Mouse (Mus musculus): ENCODE measurements around the gene Hadha.
A peak's percentile ranks its signal among the peaks of the same experiment; 100 is the strongest.

The Hadha gene

GRCm38 (mm10) chr5:30153222-30153621 is 1.7 kb downstream of the Hadha start:
- no peak for DNase-seq (ENCODE audit: low read depth)

- no peak for DNase-seq (ENCODE audit: low read depth)
Measured at GRCm38 (mm10) chr5:30152413-30152812, 2.5 kb downstream of the Hadha start.

- DNase-seq (ENCODE audit: low read depth), result peak; percentile 63
Measured at GRCm38 (mm10) chr5:30152007-30152406, 3.0 kb downstream of the Hadha start.

- no peak for DNase-seq (ENCODE audit: low read depth)
Measured at GRCm38 (mm10) chr5:30148133-30148920, 6.6 kb downstream of the Hadha start.

GRCm38 (mm10) chr5:30146526-30146925 is 8.4 kb downstream of the Hadha start:
- DNase-seq (ENCODE audit: low read depth), result peak; percentile 6

- DNase-seq (ENCODE audit: low read depth), result no peak
Measured at GRCm38 (mm10) chr5:30138193-30138592, 16.8 kb downstream of the Hadha start.

GRCm38 (mm10) chr5:30137271-30137670 is 17.7 kb downstream of the Hadha start:
- no peak for DNase-seq (ENCODE audit: low read depth)

GRCm38 (mm10) chr5:30135711-30136231 is 19.2 kb downstream of the Hadha start:
- no peak for DNase-seq (ENCODE audit: low read depth)

GRCm38 (mm10) chr5:30132173-30132572 is 22.8 kb downstream of the Hadha start:
- no peak for DNase-seq (ENCODE audit: low read depth)

GRCm38 (mm10) chr5:30131246-30131645 is 23.7 kb downstream of the Hadha start:
- no peak for DNase-seq (ENCODE audit: low read depth)

GRCm38 (mm10) chr5:30128680-30129079 is 26.3 kb downstream of the Hadha start:
- DNase-seq (ENCODE audit: low read depth), result no peak

GRCm38 (mm10) chr5:30127921-30128597 is 26.9 kb downstream of the Hadha start:
- no peak for DNase-seq (ENCODE audit: low read depth)

GRCm38 (mm10) chr5:30126756-30127155 is 28.2 kb downstream of the Hadha start:
- peak; percentile 80 for DNase-seq (ENCODE audit: low read depth)

- peak; percentile 57 for DNase-seq (ENCODE audit: low read depth)
Measured at GRCm38 (mm10) chr5:30125587-30125986, 29.4 kb downstream of the Hadha start.

GRCm38 (mm10) chr5:30122481-30122880 is 32.5 kb downstream of the Hadha start:
- no peak for DNase-seq (ENCODE audit: low read depth)

- DNase-seq (ENCODE audit: low read depth), result no peak
Measured at GRCm38 (mm10) chr5:30120106-30120505, 34.9 kb downstream of the Hadha start.

GRCm38 (mm10) chr5:30119163-30119562 is 35.8 kb downstream of the Hadha start:
- no peak for DNase-seq (ENCODE audit: low read depth)

- DNase-seq (ENCODE audit: low read depth), result no peak
Measured at GRCm38 (mm10) chr5:30118018-30118417, 36.9 kb downstream of the Hadha start.

GRCm38 (mm10) chr5:30115718-30116117 is 39.2 kb downstream of the Hadha start:
- no peak for DNase-seq (ENCODE audit: low read depth)

GRCm38 (mm10) chr5:30114761-30115140 is 40.2 kb downstream of the Hadha start:
- DNase-seq (ENCODE audit: low read depth), result no peak

GRCm38 (mm10) chr5:30113881-30114760 is 40.8 kb downstream of the Hadha start:
- DNase-seq (ENCODE audit: low read depth), result no peak

- no peak for DNase-seq (ENCODE audit: low read depth)
Measured at GRCm38 (mm10) chr5:30112533-30113068, 42.4 kb downstream of the Hadha start.

Measured in NIH3T3 (cell line).